Mouse (Mus musculus): ENCODE results near the gene Ace. TPM values are rescaled to one million over a fixed set of nuclear protein-coding genes. Genes with fewer than 3 reads are reported as not detected.

Ace gene
- polyA plus RNA-seq, 1 experiment from 2014 or later = 18.6 TPM

DNA sequence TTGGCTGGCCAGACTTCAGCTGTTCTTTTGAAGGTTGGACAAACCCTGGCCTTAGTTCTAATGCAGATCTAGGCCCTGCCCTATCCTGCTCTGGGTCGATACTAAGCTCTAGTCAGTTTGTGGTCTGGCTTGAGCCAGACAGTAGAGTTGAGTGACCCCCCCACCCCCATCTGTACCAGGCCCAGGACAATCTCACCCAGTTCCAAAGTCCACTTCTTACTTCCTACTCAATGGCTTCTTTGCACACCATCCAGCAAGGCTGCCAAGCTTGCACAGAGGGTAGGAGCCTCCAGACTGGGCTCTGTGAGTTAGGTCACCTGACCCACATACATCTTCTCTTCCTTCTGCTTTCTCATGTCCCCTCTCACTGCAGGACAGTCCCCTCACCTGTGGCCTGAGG, 36.8 kb downstream of the Ace start:
- Histone ChIP-seq H3K4me2 (ENCODE audit: low read depth, low read length) (no peak overlapping the region), H3K4me3 (ENCODE audit: low read length) (no peak overlapping the region), H3K4me1 (ENCODE audit: control insufficient read depth, insufficient read depth, low read length) (peaks cover 26% of the 10 kb centered on the region), H3K27ac (ENCODE audit: low read length) (0 out of 2 replicates have a peak overlapping the region, but pooled peaks have one; percentile 23), H3K9ac (ENCODE audit: low read depth, low read length) (no peak overlapping the region), H3K9me3 (ENCODE audit: control insufficient read depth, low read length) (no peaks in the 10 kb centered on the region), H3K36me3 (ENCODE audit: control insufficient read depth, insufficient read depth, low read length) (no peaks in the 10 kb centered on the region), H3K27me3 (replicated peaks; ENCODE audit: control insufficient read depth, insufficient read depth, low read length) (no peaks in the 10 kb centered on the region)
- WGBS = 73% methylated on average over 1 of the region's 1 CpGs
- ATAC-seq = peak; percentile 29; the same call in 1 of the 2 replicates

DNA sequence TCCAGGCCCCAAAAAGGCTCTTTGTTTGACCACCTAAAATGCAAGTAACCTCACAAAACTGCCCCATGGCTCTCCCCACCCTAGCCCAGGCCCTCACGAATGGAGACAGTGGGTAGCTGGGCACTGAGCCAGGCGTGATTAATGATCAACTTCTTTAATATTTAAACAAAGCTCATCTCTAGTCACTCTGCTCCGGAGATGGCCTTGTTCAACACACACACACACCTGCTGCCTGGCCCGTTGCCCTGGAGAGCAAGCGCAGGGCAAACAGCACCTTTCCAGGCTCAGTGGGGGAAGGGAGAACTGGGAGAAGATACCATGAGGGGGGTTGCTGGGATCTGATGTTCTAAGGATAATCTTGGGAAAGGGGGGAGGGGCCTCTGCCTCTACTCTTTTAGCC, 38.2 kb downstream of the Ace start:
- Histone ChIP-seq H3K4me1 (ENCODE audit: control insufficient read depth, insufficient read depth, low read length) (peaks cover 26% of the 10 kb centered on the region), H3K4me3 (ENCODE audit: low read length) (no peak overlapping the region), H3K4me2 (ENCODE audit: low read depth, low read length) (no peak overlapping the region), H3K9ac (ENCODE audit: low read depth, low read length) (no peak overlapping the region), H3K27ac (ENCODE audit: low read length) (0 out of 2 replicates have a peak overlapping the region, but pooled peaks have one; percentile 30), H3K9me3 (ENCODE audit: control insufficient read depth, low read length) (no peaks in the 10 kb centered on the region), H3K36me3 (ENCODE audit: control insufficient read depth, insufficient read depth, low read length) (no peaks in the 10 kb centered on the region), H3K27me3 (replicated peaks; ENCODE audit: control insufficient read depth, insufficient read depth, low read length) (no peaks in the 10 kb centered on the region)
- ATAC-seq = peak; percentile 45
- 19% methylated on average over 5 of the region's 5 CpGs for WGBS

DNA sequence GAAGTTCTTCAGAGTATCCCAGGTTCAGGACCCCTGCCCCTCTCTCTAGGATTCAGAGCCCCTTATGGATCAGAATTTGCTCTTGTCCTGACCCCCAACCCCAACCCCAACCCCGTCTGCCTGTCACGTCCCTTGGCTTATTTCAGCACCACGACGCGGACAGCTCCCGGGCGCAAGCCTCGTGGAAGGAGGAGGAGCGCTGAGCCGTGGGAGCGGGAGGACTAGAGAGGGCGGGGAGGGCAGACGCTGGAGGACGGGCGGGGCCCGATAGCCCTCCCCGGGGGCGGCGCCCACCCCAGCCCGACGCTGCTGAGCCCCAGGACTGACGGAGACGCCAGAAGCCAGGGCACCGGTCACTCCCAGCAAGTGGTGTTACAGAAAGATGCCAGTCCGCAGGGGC, 40.1 kb downstream of the Ace start, which contains the start of gene Kcnh6:
TSS of gene Kcnh6 (plus strand) at position 304 of the 400 bp plus-strand sequence.
- Histone ChIP-seq H3K4me3 (ENCODE audit: low read length) (peak within 1 kb of the TSS; percentile 41), H3K4me2 (ENCODE audit: low read depth, low read length) (peak within 1 kb of the TSS; percentile 88), H3K9ac (ENCODE audit: low read depth, low read length) (0 out of 2 replicates have a peak within 1 kb of the TSS, but pooled peaks have one; percentile 11), H3K4me1 (ENCODE audit: control insufficient read depth, insufficient read depth, low read length) (peaks cover 26% of the 10 kb centered on the region), H3K9me3 (ENCODE audit: control insufficient read depth, low read length) (no peaks in the 10 kb centered on the region), H3K27ac (ENCODE audit: low read length) (no peak within 1 kb of the TSS), H3K27me3 (replicated peaks; ENCODE audit: control insufficient read depth, insufficient read depth, low read length) (no peaks in the 10 kb centered on the region), H3K36me3 (ENCODE audit: control insufficient read depth, insufficient read depth, low read length) (no peaks in the 10 kb centered on the region)
- ATAC-seq = peak; percentile 67
- WGBS = under 1% methylated on average over 25 of the region's 25 CpGs

DNA sequence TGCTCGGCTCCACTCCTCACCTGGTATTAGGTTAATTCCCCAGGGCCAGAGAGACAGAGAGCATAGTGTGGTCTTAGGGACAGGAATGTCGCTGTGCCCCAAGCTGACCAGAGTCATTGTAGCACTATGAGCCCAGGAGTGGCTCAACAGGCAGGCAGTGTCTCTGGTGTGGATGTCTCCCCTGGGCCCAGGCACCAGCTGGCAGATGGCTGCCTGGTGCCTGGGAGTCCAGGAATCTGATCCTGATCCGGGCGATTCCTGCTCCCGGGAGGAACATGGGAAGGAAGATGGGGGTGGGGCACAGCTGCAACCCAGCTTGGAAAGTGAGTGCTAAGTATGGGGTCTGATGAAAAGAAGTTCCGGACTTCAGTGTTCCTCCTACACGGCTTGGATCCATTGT, 45.0 kb downstream of the Ace start:
- Histone ChIP-seq H3K36me3 (ENCODE audit: control insufficient read depth, insufficient read depth, low read length) (no peaks in the 10 kb centered on the region), H3K9ac (ENCODE audit: low read depth, low read length) (no peak overlapping the region), H3K4me1 (ENCODE audit: control insufficient read depth, insufficient read depth, low read length) (peaks cover 8% of the 10 kb centered on the region; the same call in 1 of the 2 replicates), H3K4me3 (ENCODE audit: low read length) (no peak overlapping the region), H3K4me2 (ENCODE audit: low read depth, low read length) (no peak overlapping the region), H3K9me3 (ENCODE audit: control insufficient read depth, low read length) (no peaks in the 10 kb centered on the region), H3K27ac (ENCODE audit: low read length) (no peak overlapping the region), H3K27me3 (replicated peaks; ENCODE audit: control insufficient read depth, insufficient read depth, low read length) (no peaks in the 10 kb centered on the region)
- WGBS = 52% methylated on average over 7 of the region's 7 CpGs
- no peak for ATAC-seq

DNA sequence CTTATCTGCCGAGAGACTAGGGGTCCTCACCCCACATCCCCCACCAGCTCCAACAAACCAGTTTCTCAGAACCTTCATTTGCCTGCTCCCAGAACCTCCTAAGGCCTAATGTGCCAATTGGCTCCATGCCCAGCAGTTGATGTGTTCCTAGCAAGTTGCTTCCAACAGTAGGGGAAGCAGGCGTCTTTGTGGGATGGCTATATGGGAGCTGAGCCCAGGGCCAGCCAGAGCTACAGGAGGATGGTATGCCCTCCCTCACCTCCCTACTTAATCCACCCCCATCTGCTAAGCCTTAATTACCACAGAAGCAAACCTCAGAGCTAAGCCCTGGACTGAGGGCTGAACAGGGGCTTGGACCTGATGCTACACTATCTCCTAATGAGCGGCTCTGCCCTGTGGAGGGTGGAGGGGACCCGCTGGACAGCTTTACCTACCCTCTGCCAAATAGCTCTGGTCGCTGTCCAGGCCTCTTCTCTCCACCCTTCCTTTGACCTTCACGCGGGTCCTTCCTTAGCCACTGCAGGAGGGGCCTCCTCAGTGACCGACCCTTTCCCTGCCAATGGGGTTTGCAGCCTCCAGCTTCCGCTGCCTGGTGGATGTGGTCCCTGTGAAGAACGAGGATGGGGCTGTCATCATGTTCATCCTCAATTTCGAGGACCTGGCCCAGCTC, 45.9 kb downstream of the Ace start:
- peaks cover 4% of the 10 kb centered on the region; the same call in 1 of the 2 replicates for H3K4me1 ChIP-seq (ENCODE audit: control insufficient read depth, insufficient read depth, low read length)
- H3K27ac ChIP-seq (ENCODE audit: low read length) = no peak overlapping the region
- no peak for ATAC-seq
- no peak overlapping the region for H3K9ac ChIP-seq (ENCODE audit: low read depth, low read length)
- 60% methylated on average over 11 of the region's 11 CpGs for WGBS
- H3K27me3 ChIP-seq (replicated peaks; ENCODE audit: control insufficient read depth, insufficient read depth, low read length) = no peaks in the 10 kb centered on the region
- H3K4me2 ChIP-seq (ENCODE audit: low read depth, low read length) = no peak overlapping the region
- H3K9me3 ChIP-seq (ENCODE audit: control insufficient read depth, low read length) = no peaks in the 10 kb centered on the region
- no peak overlapping the region for H3K4me3 ChIP-seq (ENCODE audit: low read length)
- no peaks in the 10 kb centered on the region for H3K36me3 ChIP-seq (ENCODE audit: control insufficient read depth, insufficient read depth, low read length)

DNA sequence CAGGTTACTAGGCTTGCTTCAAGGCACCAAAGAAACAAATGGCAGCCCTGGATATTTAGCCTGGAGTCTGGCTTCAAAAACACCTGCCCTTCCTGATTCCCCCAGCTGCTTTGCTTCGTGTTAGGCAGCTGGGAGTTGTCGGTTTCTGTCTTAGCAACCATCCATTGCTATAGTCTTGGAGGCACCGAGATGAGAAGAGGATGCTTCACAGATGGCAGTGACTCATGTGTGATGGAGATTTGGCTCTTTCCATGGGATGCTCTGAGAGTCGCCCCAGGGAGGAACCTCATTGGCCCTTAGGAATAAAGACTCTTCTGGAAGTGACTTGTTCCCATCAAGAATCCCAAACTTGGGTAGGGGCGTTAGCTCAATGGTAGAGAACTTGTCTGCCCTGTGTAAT, 48.7 kb downstream of the Ace start:
- no peak overlapping the region for H3K4me3 ChIP-seq (ENCODE audit: low read length)
- H3K9me3 ChIP-seq (ENCODE audit: control insufficient read depth, low read length) = no peaks in the 10 kb centered on the region
- H3K27me3 ChIP-seq (replicated peaks; ENCODE audit: control insufficient read depth, insufficient read depth, low read length) = peaks cover 10% of the 10 kb centered on the region
- WGBS = 72% methylated on average over 5 of the region's 5 CpGs
- ATAC-seq = no peak
- no peak overlapping the region for H3K27ac ChIP-seq (ENCODE audit: low read length)
- H3K36me3 ChIP-seq (ENCODE audit: control insufficient read depth, insufficient read depth, low read length) = no peaks in the 10 kb centered on the region
- no peak overlapping the region for H3K4me2 ChIP-seq (ENCODE audit: low read depth, low read length)
- H3K9ac ChIP-seq (ENCODE audit: low read depth, low read length) = no peak overlapping the region
- H3K4me1 ChIP-seq (ENCODE audit: control insufficient read depth, insufficient read depth, low read length) = peaks cover 12% of the 10 kb centered on the region

DNA sequence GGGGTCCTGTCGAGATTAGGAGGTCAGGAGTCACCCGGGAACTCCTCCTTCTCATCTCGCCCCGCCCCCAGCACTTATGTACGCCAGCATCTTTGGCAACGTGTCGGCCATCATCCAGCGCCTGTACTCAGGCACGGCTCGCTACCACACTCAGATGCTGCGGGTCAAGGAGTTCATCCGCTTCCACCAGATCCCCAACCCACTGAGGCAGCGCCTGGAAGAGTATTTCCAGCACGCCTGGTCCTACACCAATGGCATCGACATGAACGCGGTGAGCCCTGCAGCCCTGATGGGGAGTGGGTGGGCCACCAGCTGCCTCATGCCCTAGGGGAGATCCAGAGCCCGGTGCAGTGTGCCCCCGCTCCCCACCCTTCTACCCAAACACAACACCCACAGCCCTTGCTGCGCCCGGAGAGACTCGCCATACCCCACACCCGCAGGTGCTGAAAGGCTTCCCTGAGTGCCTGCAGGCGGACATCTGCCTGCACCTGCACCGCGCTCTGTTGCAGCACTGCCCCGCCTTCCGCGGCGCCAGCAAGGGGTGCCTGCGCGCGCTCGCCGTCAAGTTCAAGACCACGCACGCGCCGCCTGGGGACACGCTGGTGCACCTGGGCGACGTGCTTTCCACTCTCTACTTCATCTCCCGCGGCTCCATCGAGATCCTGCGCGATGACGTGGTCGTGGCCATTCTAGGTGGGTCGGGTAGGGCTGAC, 52.5 kb downstream of the Ace start:
- H3K36me3 ChIP-seq (ENCODE audit: control insufficient read depth, insufficient read depth, low read length) = no peaks in the 10 kb centered on the region
- peaks cover 8% of the 10 kb centered on the region for H3K4me1 ChIP-seq (ENCODE audit: control insufficient read depth, insufficient read depth, low read length)
- H3K27me3 ChIP-seq (replicated peaks; ENCODE audit: control insufficient read depth, insufficient read depth, low read length) = peaks cover 10% of the 10 kb centered on the region
- peak overlapping the region; percentile 68 for H3K4me2 ChIP-seq (ENCODE audit: low read depth, low read length)
- peak overlapping the region; percentile 38 for H3K9ac ChIP-seq (ENCODE audit: low read depth, low read length)
- WGBS = 2% methylated on average over 50 of the region's 50 CpGs
- H3K27ac ChIP-seq (ENCODE audit: low read length) = no peak overlapping the region
- ATAC-seq = peak; percentile 69
- no peaks in the 10 kb centered on the region for H3K9me3 ChIP-seq (ENCODE audit: control insufficient read depth, low read length)
- H3K4me3 ChIP-seq (ENCODE audit: low read length) = peak overlapping the region; percentile 37

DNA sequence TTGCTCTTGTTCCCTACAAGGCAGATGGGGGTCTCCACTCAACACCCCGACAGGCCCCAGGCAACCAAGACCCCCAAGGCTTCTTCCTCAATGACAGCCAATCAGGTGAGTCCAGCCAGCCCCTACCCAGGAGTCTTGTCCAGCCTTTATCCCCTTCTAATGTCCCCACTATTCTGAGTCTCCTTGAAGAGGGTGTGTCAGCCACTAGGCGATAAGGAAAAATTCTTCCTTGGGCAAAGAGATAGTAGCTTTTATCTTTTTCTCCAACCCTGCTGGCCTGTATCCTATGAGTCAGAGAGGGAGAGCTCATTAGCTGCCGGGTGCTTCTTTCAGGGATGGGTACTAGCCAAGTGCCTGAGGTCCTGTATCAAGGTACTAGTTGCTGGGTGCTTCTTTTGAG, 58.0 kb downstream of the Ace start:
- Histone ChIP-seq H3K4me1 (ENCODE audit: control insufficient read depth, insufficient read depth, low read length) (0 out of 2 replicates have a peak, but pooled peaks cover 3% of the 10 kb centered on the region), H3K27ac (ENCODE audit: low read length) (no peak overlapping the region), H3K36me3 (ENCODE audit: control insufficient read depth, insufficient read depth, low read length) (no peaks in the 10 kb centered on the region), H3K4me3 (ENCODE audit: low read length) (no peak overlapping the region), H3K9me3 (ENCODE audit: control insufficient read depth, low read length) (no peaks in the 10 kb centered on the region), H3K27me3 (replicated peaks; ENCODE audit: control insufficient read depth, insufficient read depth, low read length) (peaks cover 6% of the 10 kb centered on the region; the same call in 1 of the 2 replicates), H3K4me2 (ENCODE audit: low read depth, low read length) (no peak overlapping the region), H3K9ac (ENCODE audit: low read depth, low read length) (no peak overlapping the region)
- no peak; the same call in 1 of the 2 replicates for ATAC-seq
- 61% methylated on average over 3 of the region's 3 CpGs for WGBS

DNA sequence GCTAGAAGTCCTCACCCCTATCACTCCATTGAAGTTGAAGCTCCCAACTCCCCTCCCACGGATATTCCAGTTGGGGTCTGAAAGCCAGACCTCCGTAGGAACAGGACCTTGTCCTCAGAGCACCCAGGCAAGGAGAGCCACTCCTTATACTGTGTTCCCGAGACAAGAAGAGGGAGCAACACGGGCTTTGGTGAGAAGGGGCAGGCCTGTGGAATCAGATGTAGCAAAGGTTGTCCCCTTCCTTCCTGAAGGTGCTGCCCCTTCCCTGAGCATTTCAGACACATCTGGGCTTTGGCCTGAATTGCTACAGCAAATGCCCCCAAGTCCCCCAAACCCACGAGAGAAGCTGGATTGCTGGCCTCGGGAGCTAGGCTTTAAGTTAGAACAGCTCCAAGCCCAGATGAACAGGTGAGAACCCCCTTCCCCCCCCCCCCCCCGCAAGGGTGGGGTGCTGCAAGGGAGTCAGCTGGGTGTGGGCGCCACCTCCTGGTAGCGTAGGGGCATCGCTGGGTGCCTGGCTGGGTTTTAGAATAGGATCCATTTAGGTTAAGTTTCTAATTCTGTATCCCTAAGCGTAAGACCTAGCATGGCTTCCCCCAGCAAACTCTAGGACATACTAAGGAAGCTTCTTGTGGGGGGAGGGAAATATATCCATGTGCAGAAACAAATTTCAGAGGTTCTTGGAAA, 58.9 kb downstream of the Ace start:
- no peaks in the 10 kb centered on the region for H3K36me3 ChIP-seq (ENCODE audit: control insufficient read depth, insufficient read depth, low read length)
- no peak overlapping the region for H3K9ac ChIP-seq (ENCODE audit: low read depth, low read length)
- H3K9me3 ChIP-seq (ENCODE audit: control insufficient read depth, low read length) = no peaks in the 10 kb centered on the region
- ATAC-seq = 0 out of 2 replicates have a peak, but pooled peaks have one; percentile 36
- 37% methylated on average over 10 of the region's 11 CpGs for WGBS
- H3K4me1 ChIP-seq (ENCODE audit: control insufficient read depth, insufficient read depth, low read length) = 0 out of 2 replicates have a peak, but pooled peaks cover 3% of the 10 kb centered on the region
- no peaks in the 10 kb centered on the region for H3K27me3 ChIP-seq (replicated peaks; ENCODE audit: control insufficient read depth, insufficient read depth, low read length)
- no peak overlapping the region for H3K4me2 ChIP-seq (ENCODE audit: low read depth, low read length)
- H3K27ac ChIP-seq (ENCODE audit: low read length) = no peak overlapping the region
- no peak overlapping the region for H3K4me3 ChIP-seq (ENCODE audit: low read length)

Measured in intestine, embryonic 16.5 days (tissue).